Mouse (Mus musculus): ENCODE measurements around the gene 1110051M20Rik. TPM values are rescaled to one million over a fixed set of nuclear protein-coding genes. Genes with fewer than 3 reads are reported as not detected.

The 1110051M20Rik gene
- polyA plus RNA-seq, 1 experiment: 2.6 TPM

DNA sequence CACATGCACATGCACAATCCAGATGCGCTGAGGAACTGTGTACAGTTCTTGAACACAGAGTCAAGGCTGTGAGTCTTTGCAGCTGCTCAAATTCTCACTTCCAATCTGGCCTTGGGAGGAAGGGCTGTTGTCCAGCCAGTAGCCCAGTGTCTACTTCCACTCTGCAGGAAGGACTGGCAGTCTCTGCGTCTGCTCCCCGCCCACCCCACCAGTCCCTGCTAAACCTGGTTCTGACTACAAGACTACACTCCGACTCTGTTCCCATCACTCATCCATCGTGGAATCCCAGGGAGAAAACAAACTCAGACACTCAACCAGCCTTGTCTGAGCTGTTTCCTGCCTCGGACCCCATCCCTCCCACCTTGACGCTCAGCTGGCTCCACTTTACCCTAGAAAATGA, 31.3 kb upstream of the 1110051M20Rik start:
- no peak for TF ChIP-seq FLI1 (IDR thresholded peaks at IDR 0.05; ENCODE audit: low read length)
- no peak for TF ChIP-seq GATA1 (IDR thresholded peaks at IDR 0.05; ENCODE audit: borderline replicate concordance, low read length)
- Histone ChIP-seq H3K9me3 (no peaks in the 10 kb centered on the region), H3K27me3 (replicated peaks) (peaks cover 75% of the 10 kb centered on the region), H3K4me3 (replicated peaks) (peak overlapping the region; percentile 59), H3K36me3 (replicated peaks; ENCODE audit: low read length) (no peaks in the 10 kb centered on the region), H3K4me1 (peaks cover 19% of the 10 kb centered on the region)

GRCm38 (mm10) chr2:91474358-91474757, 29.9 kb upstream of the 1110051M20Rik start:
- no peaks in the 10 kb centered on the region for H3K9me3 ChIP-seq
- H3K27me3 ChIP-seq (replicated peaks): peaks cover 86% of the 10 kb centered on the region
- H3K4me1 ChIP-seq: peaks cover 16% of the 10 kb centered on the region
- TF ChIP-seq GATA1 (IDR thresholded peaks at IDR 0.05; ENCODE audit: borderline replicate concordance, low read length) (no peak), FLI1 (IDR thresholded peaks at IDR 0.05; ENCODE audit: low read length) (no peak)
- no peaks in the 10 kb centered on the region for H3K36me3 ChIP-seq (replicated peaks; ENCODE audit: low read length)
- no peak overlapping the region for H3K4me3 ChIP-seq (replicated peaks)

DNA sequence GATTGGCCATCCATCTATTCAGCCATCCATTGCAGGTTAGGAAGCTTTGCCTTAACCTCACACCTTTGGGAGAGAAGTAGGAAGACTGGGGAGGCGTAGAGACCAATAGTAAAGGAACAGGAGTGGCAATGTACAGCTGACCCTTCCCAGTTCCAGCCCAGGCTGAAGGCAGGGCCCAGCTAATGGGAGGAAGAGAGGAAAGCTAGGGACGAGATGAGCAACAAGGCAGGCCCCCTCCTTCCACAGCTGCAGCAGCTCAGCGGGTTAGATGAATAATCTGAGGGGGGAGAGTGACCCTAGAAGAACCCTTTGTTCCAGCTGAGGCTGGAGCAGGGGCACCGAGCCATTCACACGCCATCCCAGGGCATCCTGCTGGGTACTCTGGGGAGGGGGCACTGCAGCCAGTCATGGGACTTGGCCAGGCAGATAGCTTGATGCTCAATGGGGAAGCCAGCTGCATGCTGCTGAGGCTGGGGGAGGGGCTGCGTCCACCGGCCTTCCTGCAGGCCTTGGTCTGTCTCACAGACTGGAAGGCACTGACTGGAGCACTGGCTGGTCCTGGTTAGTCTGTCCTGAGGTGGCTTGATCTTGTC, 25.6 kb upstream of the 1110051M20Rik start:
- no peak overlapping the region for H3K4me3 ChIP-seq (replicated peaks)
- no peaks in the 10 kb centered on the region for H3K36me3 ChIP-seq (replicated peaks; ENCODE audit: low read length)
- TF ChIP-seq GATA1 (IDR thresholded peaks at IDR 0.05; ENCODE audit: borderline replicate concordance, low read length): no peak
- no peak for TF ChIP-seq FLI1 (IDR thresholded peaks at IDR 0.05; ENCODE audit: low read length)
- H3K4me1 ChIP-seq: peaks cover 3% of the 10 kb centered on the region
- H3K27me3 ChIP-seq (replicated peaks): peaks cover 81% of the 10 kb centered on the region
- H3K9me3 ChIP-seq: no peaks in the 10 kb centered on the region

GRCm38 (mm10) chr2:91467613-91468012, 23.1 kb upstream of the 1110051M20Rik start:
- no peak for TF ChIP-seq GATA1 (IDR thresholded peaks at IDR 0.05; ENCODE audit: borderline replicate concordance, low read length)
- no peak for TF ChIP-seq FLI1 (IDR thresholded peaks at IDR 0.05; ENCODE audit: low read length)
- Histone ChIP-seq H3K36me3 (replicated peaks; ENCODE audit: low read length) (no peaks in the 10 kb centered on the region), H3K4me1 (peaks cover 14% of the 10 kb centered on the region), H3K4me3 (replicated peaks) (no peak overlapping the region), H3K9me3 (no peaks in the 10 kb centered on the region), H3K27me3 (replicated peaks) (peaks cover 69% of the 10 kb centered on the region)

GRCm38 (mm10) chr2:91465934-91466333, 21.4 kb upstream of the 1110051M20Rik start:
- H3K4me3 ChIP-seq (replicated peaks): no peak overlapping the region

GRCm38 (mm10) chr2:91462681-91463080, 18.2 kb upstream of the 1110051M20Rik start:
- H3K27me3 ChIP-seq (replicated peaks): peaks cover 81% of the 10 kb centered on the region

More at GRCm38 (mm10) chr2:91465934-91466333, 21.4 kb upstream of the 1110051M20Rik start:
- TF ChIP-seq GATA1 (IDR thresholded peaks at IDR 0.05; ENCODE audit: borderline replicate concordance, low read length): no peak
- no peak for TF ChIP-seq FLI1 (IDR thresholded peaks at IDR 0.05; ENCODE audit: low read length)
- Histone ChIP-seq H3K27me3 (replicated peaks) (peaks cover 73% of the 10 kb centered on the region), H3K9me3 (0 out of 2 replicates have a peak, but pooled peaks cover under 1% of the 10 kb centered on the region), H3K36me3 (replicated peaks; ENCODE audit: low read length) (no peaks in the 10 kb centered on the region), H3K4me1 (peaks cover 19% of the 10 kb centered on the region)

GRCm38 (mm10) chr2:91462196-91462595, 17.7 kb upstream of the 1110051M20Rik start:
- H3K9me3 ChIP-seq: peaks cover 14% of the 10 kb centered on the region
- H3K36me3 ChIP-seq (replicated peaks; ENCODE audit: low read length): no peaks in the 10 kb centered on the region
- H3K4me1 ChIP-seq: peaks cover 39% of the 10 kb centered on the region
- H3K27me3 ChIP-seq (replicated peaks): peaks cover 82% of the 10 kb centered on the region
- no peak for TF ChIP-seq GATA1 (IDR thresholded peaks at IDR 0.05; ENCODE audit: borderline replicate concordance, low read length)
- no peak for TF ChIP-seq FLI1 (IDR thresholded peaks at IDR 0.05; ENCODE audit: low read length)
- no peak overlapping the region for H3K4me3 ChIP-seq (replicated peaks)

More at GRCm38 (mm10) chr2:91462681-91463080, 18.2 kb upstream of the 1110051M20Rik start:
- TF ChIP-seq FLI1 (IDR thresholded peaks at IDR 0.05; ENCODE audit: low read length) (no peak), GATA1 (IDR thresholded peaks at IDR 0.05; ENCODE audit: borderline replicate concordance, low read length) (no peak)
- no peaks in the 10 kb centered on the region for H3K36me3 ChIP-seq (replicated peaks; ENCODE audit: low read length)
- peaks cover 14% of the 10 kb centered on the region for H3K9me3 ChIP-seq
- H3K4me3 ChIP-seq (replicated peaks): peak overlapping the region; percentile 87
- H3K4me1 ChIP-seq: peaks cover 34% of the 10 kb centered on the region

DNA sequence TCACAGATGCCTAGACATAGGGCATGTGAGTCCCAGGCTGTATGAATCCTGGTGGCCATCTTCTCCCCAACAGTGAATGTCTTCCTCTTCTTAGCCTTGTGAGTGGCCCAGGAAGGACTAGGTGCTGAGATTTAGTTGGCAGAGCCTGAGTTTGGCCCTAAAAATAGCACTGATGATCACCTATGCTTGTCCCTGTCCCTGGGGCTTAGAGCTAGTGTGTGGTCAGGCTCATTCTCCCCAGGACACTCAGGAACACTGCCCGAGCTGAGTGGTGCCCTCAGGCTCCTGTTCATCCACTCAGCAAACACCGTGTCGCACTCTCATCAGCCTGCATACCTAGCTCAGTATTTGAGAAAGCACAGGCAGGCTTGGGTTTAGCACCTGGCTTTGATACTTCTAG, 16.8 kb upstream of the 1110051M20Rik start:
- Histone ChIP-seq H3K4me3 (replicated peaks) (no peak overlapping the region), H3K36me3 (replicated peaks; ENCODE audit: low read length) (no peaks in the 10 kb centered on the region), H3K4me1 (peaks cover 46% of the 10 kb centered on the region), H3K9me3 (peaks cover 14% of the 10 kb centered on the region), H3K27me3 (replicated peaks) (peaks cover 82% of the 10 kb centered on the region)
- TF ChIP-seq FLI1 (IDR thresholded peaks at IDR 0.05; ENCODE audit: low read length) (no peak), GATA1 (IDR thresholded peaks at IDR 0.05; ENCODE audit: borderline replicate concordance, low read length) (no peak)

DNA sequence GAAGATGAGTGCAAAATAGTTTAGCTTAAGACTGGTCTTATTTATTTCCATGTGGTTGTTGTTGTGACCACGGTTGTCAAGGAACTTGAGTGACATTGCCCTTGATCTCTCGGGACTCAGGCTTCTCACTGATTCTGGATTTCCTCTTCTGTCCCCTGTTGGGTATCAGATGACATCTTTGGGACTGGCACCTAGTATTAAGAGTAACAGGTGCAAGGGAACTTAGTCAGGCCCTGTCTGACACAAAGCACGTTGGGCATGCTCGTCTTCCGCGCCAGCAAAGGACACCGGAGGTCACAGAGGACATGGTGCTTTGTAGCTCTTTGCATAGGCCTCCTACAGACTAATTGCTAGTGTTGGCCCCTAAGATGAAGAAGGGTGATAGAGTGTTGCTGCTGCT, 16.3 kb upstream of the 1110051M20Rik start:
- H3K27me3 ChIP-seq (replicated peaks): peaks cover 83% of the 10 kb centered on the region
- H3K36me3 ChIP-seq (replicated peaks; ENCODE audit: low read length): no peaks in the 10 kb centered on the region
- TF ChIP-seq GATA1 (IDR thresholded peaks at IDR 0.05; ENCODE audit: borderline replicate concordance, low read length) (no peak), FLI1 (IDR thresholded peaks at IDR 0.05; ENCODE audit: low read length) (no peak)
- H3K4me1 ChIP-seq: peaks cover 48% of the 10 kb centered on the region
- H3K9me3 ChIP-seq: peaks cover 14% of the 10 kb centered on the region
- no peak overlapping the region for H3K4me3 ChIP-seq (replicated peaks)

DNA sequence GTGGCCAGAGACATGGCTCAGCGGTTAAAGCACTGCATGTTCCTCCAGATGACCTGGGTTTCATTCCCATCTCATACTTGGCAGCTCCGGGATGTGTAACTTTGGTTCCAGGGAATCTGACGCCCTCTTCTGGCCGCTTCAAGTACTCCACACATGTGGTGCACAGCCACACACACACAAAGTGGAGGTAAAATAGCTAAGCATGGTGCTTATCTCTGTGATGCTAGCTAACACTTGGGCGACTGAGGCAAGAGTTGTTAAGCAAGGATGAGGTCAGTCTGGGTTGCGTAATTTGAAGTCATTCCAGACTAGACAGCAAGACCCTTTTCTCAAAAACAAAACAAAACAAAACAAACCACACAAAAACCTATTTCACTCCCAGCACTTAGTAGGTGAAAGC, 15.6 kb upstream of the 1110051M20Rik start:
- no peak overlapping the region for H3K4me3 ChIP-seq (replicated peaks)
- H3K9me3 ChIP-seq: peaks cover 14% of the 10 kb centered on the region
- peaks cover 89% of the 10 kb centered on the region for H3K27me3 ChIP-seq (replicated peaks)
- H3K4me1 ChIP-seq: peaks cover 49% of the 10 kb centered on the region
- no peaks in the 10 kb centered on the region for H3K36me3 ChIP-seq (replicated peaks; ENCODE audit: low read length)
- no peak for TF ChIP-seq GATA1 (IDR thresholded peaks at IDR 0.05; ENCODE audit: borderline replicate concordance, low read length)
- TF ChIP-seq FLI1 (IDR thresholded peaks at IDR 0.05; ENCODE audit: low read length): no peak

Measured in megakaryocyte, embryonic 14.5 days (primary cell).